Mouse (Mus musculus): ENCODE data around the gene Atp23.

Atp23 gene

DNA sequence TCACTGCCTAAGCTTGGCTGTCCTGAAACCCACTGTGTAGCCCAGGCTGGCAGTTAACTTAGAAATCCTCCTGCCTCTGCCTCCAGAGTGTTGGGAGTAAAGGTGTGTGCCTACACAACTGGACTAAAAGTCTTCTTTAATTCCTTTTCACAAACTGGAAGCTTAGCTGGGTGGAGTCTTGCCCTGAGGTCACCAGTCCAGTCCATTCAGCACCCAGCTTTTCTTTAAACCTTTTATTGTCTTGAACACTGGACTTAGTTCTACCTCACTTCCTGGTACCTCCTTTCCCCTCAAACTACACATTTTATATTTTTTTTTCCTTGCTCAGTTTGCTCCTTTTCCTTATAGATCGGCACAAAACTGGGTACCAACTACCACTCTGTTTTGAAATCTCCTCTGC, 10.3 kb upstream of the Atp23 start:
- DNase-seq (ENCODE audit: extremely low read depth, low read depth): no peak

- no peak for DNase-seq (ENCODE audit: extremely low read depth, low read depth)
Measured at GRCm38 (mm10) chr10:126906811-126907210, 5.7 kb upstream of the Atp23 start.

- peak; percentile 83 for DNase-seq (ENCODE audit: extremely low read depth, low read depth)
Measured at GRCm38 (mm10) chr10:126905650-126906075, 4.5 kb upstream of the Atp23 start.

DNA sequence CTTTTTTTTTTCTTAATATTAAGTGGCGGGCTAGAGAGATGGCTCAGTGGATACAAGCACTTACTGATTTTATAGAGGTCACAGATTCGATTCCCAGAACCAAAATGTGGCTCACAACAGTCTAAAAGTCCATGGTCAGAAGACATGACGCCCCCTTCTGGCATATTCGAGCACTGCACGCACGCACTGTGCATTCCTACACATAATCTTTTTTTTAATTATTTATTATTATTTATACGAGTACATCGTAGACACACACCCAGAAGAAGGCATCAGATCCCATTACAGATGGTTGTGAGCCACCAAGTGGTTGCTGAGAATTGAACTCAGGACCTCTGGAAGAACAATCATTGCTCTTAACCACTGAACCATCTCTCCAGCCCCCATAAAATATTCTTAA, 3.9 kb upstream of the Atp23 start:
- DNase-seq (ENCODE audit: extremely low read depth, low read depth): no peak

- DNase-seq (ENCODE audit: extremely low read depth, low read depth): no peak
Measured at GRCm38 (mm10) chr10:126904221-126904620, 3.1 kb upstream of the Atp23 start.

GRCm38 (mm10) chr10:126901488-126901843, 311 bp upstream of the Atp23 start:
- DNase-seq (ENCODE audit: extremely low read depth, low read depth): no peak

- DNase-seq (ENCODE audit: extremely low read depth, low read depth): no peak
Measured at GRCm38 (mm10) chr10:126895891-126896290, 5.3 kb downstream of the Atp23 start.

DNA sequence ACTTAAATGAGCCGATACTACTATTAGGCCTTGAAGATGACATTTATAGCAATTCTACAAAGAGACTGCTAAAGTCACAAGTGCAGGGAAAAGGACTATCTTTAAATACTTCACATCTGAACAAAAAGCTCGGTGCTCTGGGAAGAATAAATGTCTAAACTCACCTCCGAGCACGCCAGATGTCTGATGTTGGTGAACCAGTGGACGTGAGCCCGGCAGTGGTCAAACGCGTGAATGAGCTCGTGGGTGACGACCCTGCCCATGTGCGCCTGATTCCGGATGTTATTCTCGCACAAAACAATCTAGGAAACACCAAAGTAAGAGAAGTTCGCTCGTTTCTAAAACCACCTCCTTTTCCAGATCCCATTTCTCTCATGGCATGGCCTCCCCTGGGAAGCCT, 7.1 kb downstream of the Atp23 start:
- no peak for DNase-seq (ENCODE audit: extremely low read depth, low read depth)

DNA sequence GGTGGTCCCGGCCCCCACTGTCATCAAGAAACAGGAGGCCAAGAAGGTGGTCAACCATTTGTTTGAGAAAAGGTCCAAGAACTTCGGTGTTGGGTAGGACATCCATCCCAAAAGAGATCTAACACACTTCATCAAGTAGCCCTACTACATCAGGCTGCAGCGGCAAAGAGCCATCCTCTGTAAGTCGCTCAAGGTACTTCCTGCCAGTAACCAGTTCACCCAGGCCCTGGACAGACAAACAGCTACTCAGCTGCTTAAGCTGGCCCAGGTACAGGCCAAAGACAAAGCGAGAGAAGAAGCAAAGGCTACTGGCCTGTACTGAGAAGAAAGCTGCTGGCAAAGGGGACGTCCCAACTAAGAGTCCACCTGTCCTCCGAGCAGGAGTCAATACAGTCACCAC, 8.0 kb downstream of the Atp23 start:
- DNase-seq (ENCODE audit: extremely low read depth, low read depth): no peak

DNA sequence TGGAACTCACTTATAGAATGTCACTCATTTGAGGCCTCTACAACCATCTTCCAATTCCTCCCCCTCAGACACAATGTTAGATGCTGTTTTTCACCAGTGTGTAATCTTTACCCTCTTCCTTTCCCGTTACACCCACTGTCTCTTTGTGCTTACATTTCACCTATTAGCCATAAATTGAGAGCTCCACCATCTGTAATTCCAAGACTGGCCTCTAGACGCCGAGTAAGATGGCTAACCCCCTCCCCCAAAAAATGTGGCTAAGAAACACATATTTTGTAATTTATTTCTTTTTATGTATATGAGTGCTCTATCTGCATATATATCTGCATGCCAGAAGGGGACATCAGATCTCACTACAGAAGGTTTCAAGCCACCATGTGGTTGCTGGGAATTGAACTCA, 27.4 kb downstream of the Atp23 start:
- no peak for DNase-seq (ENCODE audit: extremely low read depth, low read depth)

- DNase-seq (ENCODE audit: extremely low read depth, low read depth): no peak
Measured at GRCm38 (mm10) chr10:126872256-126872655, 28.9 kb downstream of the Atp23 start.

DNA sequence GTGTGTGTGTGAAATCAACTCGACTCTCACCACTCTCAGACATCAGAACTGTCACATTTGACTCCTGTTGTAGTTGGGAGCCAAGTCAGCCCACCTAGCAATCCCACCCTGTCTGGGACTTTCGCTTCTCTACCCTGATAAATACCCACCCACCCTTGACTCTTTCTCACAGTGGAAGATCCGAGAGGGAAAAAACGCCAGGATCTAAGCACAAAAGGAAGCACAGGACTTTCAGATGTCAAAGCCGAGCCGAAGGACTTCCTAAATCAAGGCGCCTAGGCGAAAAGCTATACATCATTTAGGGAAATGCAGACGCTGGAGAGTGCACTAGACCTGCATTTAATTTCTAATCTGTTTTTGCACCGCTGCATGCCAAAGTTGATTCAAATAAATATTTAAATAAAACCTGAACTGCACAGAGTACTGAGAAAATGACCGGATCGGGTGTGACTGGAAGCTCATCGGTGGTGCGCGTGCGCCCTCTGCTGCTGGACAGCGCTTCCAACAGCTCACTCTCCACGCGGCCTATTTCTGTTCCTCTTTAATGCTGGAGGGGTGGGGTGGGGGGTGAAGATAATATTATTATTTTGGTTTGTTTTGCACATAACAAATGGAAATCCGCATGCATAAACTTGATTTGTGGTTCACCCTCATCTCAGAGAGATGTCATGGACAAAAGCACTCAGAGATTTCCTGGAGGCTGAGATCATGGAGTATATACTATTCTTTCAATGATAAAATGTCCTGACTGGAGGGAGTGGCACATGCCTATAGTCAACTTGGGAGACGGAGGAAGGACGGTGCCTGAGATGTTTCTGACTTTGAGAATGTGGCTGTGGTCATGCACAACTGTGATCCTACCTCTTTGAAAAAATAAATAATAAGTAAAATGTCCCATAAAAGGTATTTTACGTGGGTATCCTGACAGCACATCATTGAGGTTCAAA, 31.5 kb downstream of the Atp23 start:
- peak; percentile 36 for DNase-seq (ENCODE audit: extremely low read depth, low read depth)

DNA sequence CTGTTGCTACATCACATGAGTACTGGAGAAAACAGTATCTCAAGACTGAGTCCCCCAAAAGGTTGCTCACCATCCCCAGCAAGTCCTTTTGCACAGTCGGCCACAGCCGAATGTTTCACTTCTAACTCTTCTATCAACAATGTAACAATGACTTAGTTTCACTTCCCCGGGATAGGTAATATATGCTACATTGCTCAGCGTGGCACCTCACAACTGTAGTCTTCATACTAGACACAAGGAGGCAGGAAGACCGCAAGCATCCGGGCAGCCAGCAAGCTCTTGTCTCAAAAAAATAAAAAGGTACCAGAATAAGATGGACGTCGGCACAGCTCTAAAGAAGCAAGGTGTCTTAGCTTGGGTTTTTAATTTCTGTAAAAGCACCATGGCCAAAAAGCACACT, 35.9 kb downstream of the Atp23 start:
- no peak for DNase-seq (ENCODE audit: extremely low read depth, low read depth)

DNA sequence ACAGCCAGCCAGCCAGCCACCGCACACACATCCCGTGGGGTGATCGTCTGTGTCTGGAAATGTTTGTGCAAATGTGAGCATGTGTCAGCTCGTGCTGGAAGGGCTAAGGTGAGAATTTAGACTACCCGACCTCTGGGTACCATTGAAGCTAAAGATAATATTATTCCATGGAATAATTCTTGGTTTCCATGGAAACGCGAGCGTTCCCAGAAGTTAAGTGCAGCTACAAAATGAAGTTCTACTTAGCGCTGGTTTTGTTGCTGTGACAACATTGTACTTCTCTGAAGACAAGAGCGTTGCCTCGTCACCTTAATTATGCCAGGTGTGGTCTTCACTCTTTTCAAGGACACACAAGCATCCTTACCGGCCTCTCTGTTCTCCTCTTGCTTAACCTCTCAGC, 39.0 kb downstream of the Atp23 start:
- no peak for DNase-seq (ENCODE audit: extremely low read depth, low read depth)

GRCm38 (mm10) chr10:126853286-126853685, 47.9 kb downstream of the Atp23 start:
- DNase-seq (ENCODE audit: extremely low read depth, low read depth): no peak

DNA sequence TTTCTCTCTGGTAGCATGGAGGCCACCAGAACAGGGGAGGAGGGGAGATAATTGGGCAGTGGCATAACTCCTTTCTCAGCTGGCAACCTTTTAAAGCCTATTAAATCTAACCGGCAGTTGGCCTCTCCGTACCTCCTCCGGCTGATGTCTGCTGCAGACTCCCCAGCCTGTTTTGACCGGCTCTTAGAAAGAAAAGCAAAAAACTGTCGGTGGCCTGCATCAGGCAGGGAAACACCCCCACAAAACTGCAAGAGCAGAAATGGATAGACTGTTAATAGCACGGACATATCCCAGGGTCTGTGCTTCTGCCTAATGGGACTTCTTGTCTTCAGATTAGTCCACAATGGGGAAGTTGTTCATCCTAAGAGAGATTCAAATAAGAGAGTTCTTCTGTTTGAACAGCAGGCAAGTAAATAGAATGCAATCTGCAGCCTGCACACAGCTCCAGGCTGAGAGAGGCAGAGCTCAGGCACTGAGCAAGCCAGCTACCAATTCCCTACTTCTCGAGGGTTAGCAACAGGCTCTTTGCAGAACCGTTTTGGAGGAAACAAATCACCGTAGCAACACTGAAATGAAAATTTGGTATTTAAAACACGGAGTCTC, 55.7 kb downstream of the Atp23 start:
- DNase-seq (ENCODE audit: extremely low read depth, low read depth): no peak

- DNase-seq (ENCODE audit: extremely low read depth, low read depth): peak; percentile 60
Measured at GRCm38 (mm10) chr10:126844689-126845088, 56.5 kb downstream of the Atp23 start.

GRCm38 (mm10) chr10:126840266-126840665, 60.9 kb downstream of the Atp23 start:
- no peak for DNase-seq (ENCODE audit: extremely low read depth, low read depth)

DNA sequence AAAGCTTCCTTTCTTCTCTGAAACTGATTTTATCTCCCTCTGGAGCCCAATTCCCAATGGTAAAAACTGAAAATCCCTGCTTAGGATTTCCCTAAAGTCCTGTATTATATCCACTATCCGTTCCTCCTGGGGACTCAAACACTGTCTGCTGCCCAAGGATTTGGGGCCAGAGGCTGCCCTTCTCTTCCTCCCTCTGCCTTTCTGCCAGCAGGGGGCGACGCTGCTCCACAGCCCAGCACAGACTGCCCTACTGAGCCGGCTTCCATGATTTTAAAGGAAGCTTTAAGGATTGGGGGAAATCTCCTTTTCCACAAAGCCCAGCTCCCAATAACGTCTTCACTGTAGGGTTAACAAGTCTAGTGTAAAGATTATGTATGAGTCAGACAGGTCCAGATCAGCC, 68.1 kb downstream of the Atp23 start:
- no peak for DNase-seq (ENCODE audit: extremely low read depth, low read depth)

DNA sequence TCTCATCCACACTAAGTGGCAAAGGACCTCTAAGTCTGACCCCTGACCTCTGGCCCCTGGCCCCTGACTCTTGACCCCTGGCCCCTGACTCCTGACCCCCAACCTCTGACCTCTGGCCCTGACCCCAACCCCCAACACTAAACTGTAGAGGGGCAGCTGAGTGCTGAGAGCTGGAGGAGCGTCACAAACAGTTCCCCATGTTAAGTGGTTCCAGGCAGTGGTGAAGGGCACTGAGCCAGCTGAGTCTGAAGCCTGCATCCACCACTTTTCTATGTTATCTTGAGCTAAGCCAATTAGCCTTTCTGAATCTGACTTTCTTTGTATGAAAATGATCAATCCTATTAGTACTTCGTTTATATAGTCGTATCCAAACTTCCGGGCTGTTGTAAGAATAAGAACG, 69.8 kb downstream of the Atp23 start:
- DNase-seq (ENCODE audit: extremely low read depth, low read depth): no peak

- no peak for DNase-seq (ENCODE audit: extremely low read depth, low read depth)
Measured at GRCm38 (mm10) chr10:126828618-126829017, 72.5 kb downstream of the Atp23 start.

- no peak for DNase-seq (ENCODE audit: extremely low read depth, low read depth)
Measured at GRCm38 (mm10) chr10:126827941-126828593, 73.1 kb downstream of the Atp23 start.

Measured in MEL-GATA-1-ER (cell line).